Mouse (Mus musculus): ENCODE results near the gene Moxd1. TPM values are rescaled to one million over a fixed set of nuclear protein-coding genes. Genes with fewer than 3 reads are reported as not detected.

Moxd1 gene
- polyA plus RNA-seq, 1 experiment from 2014 or later: 11.1 TPM

DNA sequence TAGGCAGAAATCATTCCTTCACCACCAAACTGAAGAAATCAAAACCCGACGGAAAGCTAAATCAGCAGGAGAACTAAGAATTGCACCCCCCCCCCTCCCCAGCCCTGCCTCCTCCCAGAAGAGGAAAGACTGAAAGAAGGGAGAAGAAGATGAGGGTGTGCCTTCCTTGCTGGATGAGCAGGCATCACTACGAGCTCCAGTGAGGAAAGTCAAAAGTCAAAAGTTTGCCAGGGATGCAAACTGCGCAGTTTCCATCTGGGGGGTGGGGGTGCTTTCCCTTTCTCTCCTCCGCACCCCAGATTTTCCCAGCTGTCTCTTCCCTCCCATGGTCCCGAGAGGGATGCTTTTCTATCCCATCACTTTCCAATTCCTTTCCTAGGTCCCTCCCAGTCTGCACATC, 406 bp upstream of the Moxd1 start:
- H3K4me3 ChIP-seq (replicated peaks; ENCODE audit: low read length): peak overlapping the region; percentile 48
- peak overlapping the region; percentile 94 for H3K4me2 ChIP-seq (replicated peaks)
- DNase-seq (ENCODE audit: low spot score): no peak
- peaks cover 38% of the 10 kb centered on the region for H3K27me3 ChIP-seq (ENCODE audit: control insufficient read depth, insufficient read depth, low read length)
- no peaks in the 10 kb centered on the region for H3K9me3 ChIP-seq (ENCODE audit: control insufficient read depth, low read length)
- H3K27ac ChIP-seq: no peak overlapping the region
- ATAC-seq (ENCODE audit: low FRiP score): no peak
- H3K9ac ChIP-seq: no peak overlapping the region
- H3K36me3 ChIP-seq (replicated peaks; ENCODE audit: control insufficient read depth, insufficient read depth): no peaks in the 10 kb centered on the region
- WGBS: 15% methylated on average over 6 of the region's 6 CpGs
- H3K4me1 ChIP-seq (replicated peaks; ENCODE audit: control insufficient read depth, insufficient read depth, low read length): peaks cover 8% of the 10 kb centered on the region

DNA sequence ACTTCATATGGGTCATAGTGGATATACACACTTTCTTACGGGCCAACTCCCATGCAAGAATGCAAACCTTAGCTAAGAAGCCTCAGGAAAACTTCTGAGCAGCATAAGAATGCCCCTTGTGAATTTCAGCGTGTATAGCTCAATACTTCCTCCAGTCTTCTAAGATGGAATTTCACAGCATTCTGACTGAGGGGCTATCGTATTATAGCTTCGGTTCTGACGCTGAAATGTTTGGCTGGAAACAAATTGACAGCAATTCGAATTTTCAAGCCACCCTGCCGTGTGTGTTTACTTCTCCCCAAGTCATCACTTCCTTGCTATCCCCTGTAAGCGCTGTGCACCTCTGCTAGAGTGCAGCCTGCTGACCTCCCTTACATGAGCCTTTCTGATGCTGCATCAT, 1.3 kb downstream of the Moxd1 start:
- H3K27ac ChIP-seq: no peak overlapping the region
- H3K4me1 ChIP-seq (replicated peaks; ENCODE audit: control insufficient read depth, insufficient read depth, low read length): peaks cover 8% of the 10 kb centered on the region
- H3K4me2 ChIP-seq (replicated peaks): peak overlapping the region; percentile 94; the same call in 1 of the 2 replicates
- ATAC-seq (ENCODE audit: low FRiP score) (no peak), DNase-seq (ENCODE audit: low spot score) (no peak)
- no peaks in the 10 kb centered on the region for H3K36me3 ChIP-seq (replicated peaks; ENCODE audit: control insufficient read depth, insufficient read depth)
- WGBS: 27% methylated on average over 8 of the region's 8 CpGs
- H3K4me3 ChIP-seq (replicated peaks; ENCODE audit: low read length): no peak overlapping the region
- H3K9me3 ChIP-seq (ENCODE audit: control insufficient read depth, low read length): no peaks in the 10 kb centered on the region
- H3K9ac ChIP-seq: no peak overlapping the region
- H3K27me3 ChIP-seq (ENCODE audit: control insufficient read depth, insufficient read depth, low read length): peaks cover 38% of the 10 kb centered on the region

DNA sequence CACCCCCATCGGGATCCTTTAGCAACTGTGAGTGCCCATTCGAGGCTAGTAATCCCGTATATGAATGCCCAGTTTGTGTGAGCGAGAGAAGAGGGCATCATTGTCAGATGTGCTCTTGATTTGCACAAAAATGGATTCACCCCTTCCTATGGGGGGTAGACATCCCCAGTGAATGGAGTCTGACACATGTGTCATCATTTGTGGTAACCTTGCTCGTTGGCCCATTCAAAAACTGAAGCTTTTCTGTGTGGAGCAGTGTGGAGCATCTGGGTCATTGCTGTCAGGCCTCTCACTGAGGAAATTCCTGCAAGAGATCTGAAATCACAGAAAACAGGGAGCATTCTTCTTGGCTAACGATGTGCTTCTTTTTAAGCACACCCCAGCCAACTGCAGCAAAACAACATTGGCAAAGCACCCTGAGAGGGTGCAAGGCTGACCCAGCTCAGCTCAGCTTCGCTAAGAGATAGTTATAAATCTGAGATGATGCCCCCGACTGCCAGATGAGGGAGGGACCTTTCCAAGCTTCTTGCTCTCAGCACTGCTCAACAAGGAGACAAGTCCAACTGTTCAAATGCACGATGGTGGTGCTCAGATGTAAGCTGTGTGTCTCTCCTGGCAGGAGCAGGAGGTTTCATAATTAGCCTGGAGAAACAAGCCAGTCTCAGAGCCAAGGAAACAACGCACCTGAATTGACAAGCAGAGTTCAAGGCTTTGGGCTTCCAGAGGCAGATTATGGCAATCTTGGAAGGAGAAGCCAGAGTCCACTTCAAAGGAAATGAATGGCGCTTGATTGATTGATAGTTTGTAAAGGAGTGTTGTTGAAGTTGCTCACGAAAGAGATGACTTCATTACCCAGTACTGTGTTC, 5.2 kb downstream of the Moxd1 start:
- no peak overlapping the region for H3K4me3 ChIP-seq (replicated peaks; ENCODE audit: low read length)
- DNase-seq (ENCODE audit: low spot score) (no peak), ATAC-seq (ENCODE audit: low FRiP score) (no peak; the same call in 1 of the 2 replicates)
- H3K27ac ChIP-seq: no peak overlapping the region
- WGBS: 32% methylated on average over 12 of the region's 12 CpGs
- no peak overlapping the region for H3K9ac ChIP-seq
- no peaks in the 10 kb centered on the region for H3K9me3 ChIP-seq (ENCODE audit: control insufficient read depth, low read length)
- peaks cover 2% of the 10 kb centered on the region; the same call in 1 of the 2 replicates for H3K4me1 ChIP-seq (replicated peaks; ENCODE audit: control insufficient read depth, insufficient read depth, low read length)
- H3K27me3 ChIP-seq (ENCODE audit: control insufficient read depth, insufficient read depth, low read length): peaks cover 18% of the 10 kb centered on the region
- no peak overlapping the region for H3K4me2 ChIP-seq (replicated peaks)
- H3K36me3 ChIP-seq (replicated peaks; ENCODE audit: control insufficient read depth, insufficient read depth): no peaks in the 10 kb centered on the region

DNA sequence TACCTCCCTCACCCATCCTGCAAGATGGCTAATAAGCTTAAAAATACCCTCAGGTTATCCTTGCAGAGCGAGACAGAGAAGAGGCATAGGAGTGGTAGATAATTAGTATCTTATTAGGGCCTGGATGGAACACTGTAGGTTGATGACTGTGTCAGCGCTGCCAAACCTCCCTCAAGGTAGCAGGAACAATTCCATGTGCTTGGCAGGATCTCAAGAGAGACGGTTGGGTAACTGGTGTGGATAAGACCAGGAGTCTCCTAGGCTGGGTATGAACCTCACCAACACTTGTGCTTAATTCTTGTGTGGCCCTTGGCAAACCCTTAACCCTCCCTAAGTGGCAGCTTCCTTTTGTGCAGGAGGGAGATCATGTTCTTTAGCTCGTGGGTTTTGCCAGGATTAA, 9.0 kb downstream of the Moxd1 start:
- H3K9ac ChIP-seq: no peak overlapping the region
- no peak overlapping the region for H3K27ac ChIP-seq
- H3K4me3 ChIP-seq (replicated peaks; ENCODE audit: low read length): no peak overlapping the region
- no peak for DNase-seq (ENCODE audit: low spot score)
- H3K27me3 ChIP-seq (ENCODE audit: control insufficient read depth, insufficient read depth, low read length): no peaks in the 10 kb centered on the region
- H3K9me3 ChIP-seq (ENCODE audit: control insufficient read depth, low read length): no peaks in the 10 kb centered on the region
- H3K4me2 ChIP-seq (replicated peaks): no peak overlapping the region
- H3K36me3 ChIP-seq (replicated peaks; ENCODE audit: control insufficient read depth, insufficient read depth): no peaks in the 10 kb centered on the region
- H3K4me1 ChIP-seq (replicated peaks; ENCODE audit: control insufficient read depth, insufficient read depth, low read length): no peaks in the 10 kb centered on the region
- ATAC-seq (ENCODE audit: low FRiP score): no peak
- 75% methylated on average over 4 of the region's 4 CpGs for WGBS

DNA sequence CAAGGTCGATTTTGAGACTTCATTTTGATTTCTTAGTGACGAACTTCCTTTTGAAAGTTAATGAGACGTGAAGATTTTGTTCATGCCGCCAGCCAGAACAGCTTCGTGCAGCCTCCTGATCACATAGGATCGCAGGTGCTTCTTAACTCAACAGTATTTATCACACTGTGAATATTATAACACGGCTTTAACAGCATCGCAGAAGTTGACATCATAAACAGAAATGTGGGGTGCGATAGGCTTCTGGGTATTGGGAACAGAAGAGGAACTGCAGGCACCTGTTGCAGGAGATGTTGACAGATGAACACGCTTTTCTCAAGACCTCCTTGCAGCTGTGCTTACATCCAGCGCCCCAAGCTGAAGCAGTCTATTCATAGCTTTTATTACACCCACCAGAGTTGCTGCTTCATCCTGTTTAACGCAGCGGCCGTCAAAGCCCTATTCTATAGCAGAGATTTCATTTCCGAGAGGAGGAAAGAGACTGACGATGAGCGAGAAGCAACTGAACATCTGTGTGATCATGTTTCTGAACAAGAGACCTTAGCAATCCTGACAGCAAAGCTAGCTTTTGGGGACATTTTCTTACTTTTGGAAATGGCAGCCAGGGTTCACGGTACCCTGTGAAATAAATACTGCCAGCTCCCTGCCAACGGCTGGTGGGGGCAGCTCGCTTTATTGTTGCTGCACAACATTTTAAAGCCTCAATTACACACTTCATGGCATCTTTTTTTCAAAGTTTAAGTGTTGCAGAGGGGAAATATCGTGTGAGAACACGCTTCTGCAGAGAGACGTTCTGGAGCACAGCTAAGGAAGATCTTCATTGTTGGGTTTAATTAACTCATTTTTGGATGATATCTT, 12.3 kb downstream of the Moxd1 start:
- no peak for DNase-seq (ENCODE audit: low spot score)
- Histone ChIP-seq H3K4me2 (replicated peaks) (peak overlapping the region; percentile 38), H3K27me3 (ENCODE audit: control insufficient read depth, insufficient read depth, low read length) (no peaks in the 10 kb centered on the region), H3K4me3 (replicated peaks; ENCODE audit: low read length) (peak overlapping the region; percentile 3; the same call in 1 of the 2 replicates), H3K9ac (no peak overlapping the region), H3K27ac (no peak overlapping the region), H3K9me3 (ENCODE audit: control insufficient read depth, low read length) (no peaks in the 10 kb centered on the region), H3K4me1 (replicated peaks; ENCODE audit: control insufficient read depth, insufficient read depth, low read length) (no peaks in the 10 kb centered on the region), H3K36me3 (replicated peaks; ENCODE audit: control insufficient read depth, insufficient read depth) (no peaks in the 10 kb centered on the region)
- WGBS: 43% methylated on average over 23 of the region's 23 CpGs
- no peak for ATAC-seq (ENCODE audit: low FRiP score)

DNA sequence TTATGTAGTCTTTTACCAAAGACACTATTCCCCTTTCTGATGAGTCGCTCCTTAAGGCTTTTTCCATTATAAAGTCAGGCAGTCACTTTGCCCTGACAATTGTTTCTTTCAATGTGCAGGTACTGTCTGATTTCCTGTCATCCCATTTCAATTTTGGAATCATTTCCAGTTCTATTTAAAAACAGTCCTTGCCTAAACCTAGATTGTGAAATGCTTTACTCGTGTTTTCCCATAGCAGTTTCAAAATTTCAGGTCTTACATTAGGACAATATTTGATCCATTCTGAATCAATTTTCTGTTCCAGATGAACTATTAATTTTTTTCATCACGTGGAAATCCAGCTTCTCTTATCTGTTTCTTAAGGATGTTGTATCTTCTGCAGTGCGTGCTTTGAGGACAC, 23.5 kb downstream of the Moxd1 start:
- no peak overlapping the region for H3K9ac ChIP-seq
- DNase-seq (ENCODE audit: low spot score) (no peak), ATAC-seq (ENCODE audit: low FRiP score) (no peak)
- H3K9me3 ChIP-seq (ENCODE audit: control insufficient read depth, low read length): no peaks in the 10 kb centered on the region
- H3K27ac ChIP-seq: no peak overlapping the region
- WGBS: 87% methylated on average over 4 of the region's 4 CpGs
- no peak overlapping the region for H3K4me2 ChIP-seq (replicated peaks)
- no peaks in the 10 kb centered on the region for H3K27me3 ChIP-seq (ENCODE audit: control insufficient read depth, insufficient read depth, low read length)
- no peaks in the 10 kb centered on the region for H3K36me3 ChIP-seq (replicated peaks; ENCODE audit: control insufficient read depth, insufficient read depth)
- H3K4me1 ChIP-seq (replicated peaks; ENCODE audit: control insufficient read depth, insufficient read depth, low read length): no peaks in the 10 kb centered on the region
- H3K4me3 ChIP-seq (replicated peaks; ENCODE audit: low read length): no peak overlapping the region

DNA sequence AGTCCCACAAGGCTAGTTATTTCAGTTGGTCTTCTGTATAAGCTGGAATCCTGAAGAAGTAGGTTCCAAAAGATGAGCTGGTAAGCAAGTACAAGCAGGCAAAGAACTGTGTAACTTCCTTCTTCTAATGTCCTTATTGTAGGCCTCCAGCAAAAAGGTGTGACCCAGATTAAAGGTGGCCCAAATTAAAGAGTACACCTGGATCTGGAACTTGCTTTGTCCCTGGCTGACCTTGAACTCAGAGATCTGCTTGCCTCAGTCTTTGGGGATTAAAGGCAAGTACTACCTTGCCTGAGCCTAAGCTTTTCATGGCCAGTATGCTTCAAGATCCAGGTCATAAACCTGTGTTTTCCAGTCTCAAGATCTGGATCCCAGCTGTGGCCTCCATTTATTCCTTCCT, 24.8 kb downstream of the Moxd1 start:
- no peak overlapping the region for H3K9ac ChIP-seq
- no peaks in the 10 kb centered on the region for H3K36me3 ChIP-seq (replicated peaks; ENCODE audit: control insufficient read depth, insufficient read depth)
- H3K9me3 ChIP-seq (ENCODE audit: control insufficient read depth, low read length): no peaks in the 10 kb centered on the region
- ATAC-seq (ENCODE audit: low FRiP score): no peak
- H3K27me3 ChIP-seq (ENCODE audit: control insufficient read depth, insufficient read depth, low read length): no peaks in the 10 kb centered on the region
- H3K27ac ChIP-seq: no peak overlapping the region
- no peak overlapping the region for H3K4me2 ChIP-seq (replicated peaks)
- DNase-seq (ENCODE audit: low spot score): no peak
- no peaks in the 10 kb centered on the region for H3K4me1 ChIP-seq (replicated peaks; ENCODE audit: control insufficient read depth, insufficient read depth, low read length)
- H3K4me3 ChIP-seq (replicated peaks; ENCODE audit: low read length): no peak overlapping the region

DNA sequence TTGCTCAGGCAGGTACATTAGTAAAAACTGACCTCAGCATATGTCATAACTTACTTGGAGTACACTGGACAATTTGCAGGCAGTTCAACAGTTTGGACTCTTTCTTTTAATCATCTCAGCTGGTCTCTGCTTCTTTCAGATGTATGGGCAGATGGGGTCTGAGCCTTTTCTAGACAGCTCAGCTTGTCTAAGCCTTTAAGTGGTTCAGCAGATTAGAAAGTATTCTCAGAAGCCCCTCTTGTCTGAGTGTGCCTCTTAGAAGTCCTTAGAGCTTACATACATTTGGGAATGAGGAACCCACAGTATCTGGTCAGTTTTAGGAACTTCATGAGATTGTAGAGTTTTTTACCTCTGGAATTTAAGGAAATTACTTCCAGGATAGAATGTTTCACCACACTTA, 28.3 kb downstream of the Moxd1 start:
- no peak for ATAC-seq (ENCODE audit: low FRiP score)
- Histone ChIP-seq H3K27ac (no peak overlapping the region), H3K4me3 (replicated peaks; ENCODE audit: low read length) (no peak overlapping the region), H3K27me3 (ENCODE audit: control insufficient read depth, insufficient read depth, low read length) (no peaks in the 10 kb centered on the region), H3K4me1 (replicated peaks; ENCODE audit: control insufficient read depth, insufficient read depth, low read length) (no peaks in the 10 kb centered on the region), H3K36me3 (replicated peaks; ENCODE audit: control insufficient read depth, insufficient read depth) (no peaks in the 10 kb centered on the region), H3K4me2 (replicated peaks) (no peak overlapping the region), H3K9ac (no peak overlapping the region), H3K9me3 (ENCODE audit: control insufficient read depth, low read length) (no peaks in the 10 kb centered on the region)
- DNase-seq (ENCODE audit: low spot score): no peak

- DNase-seq (ENCODE audit: low spot score) (no peak), ATAC-seq (ENCODE audit: low FRiP score) (no peak)
- Histone ChIP-seq H3K27me3 (ENCODE audit: control insufficient read depth, insufficient read depth, low read length) (no peaks in the 10 kb centered on the region), H3K36me3 (replicated peaks; ENCODE audit: control insufficient read depth, insufficient read depth) (no peaks in the 10 kb centered on the region), H3K4me1 (replicated peaks; ENCODE audit: control insufficient read depth, insufficient read depth, low read length) (no peaks in the 10 kb centered on the region), H3K4me3 (replicated peaks; ENCODE audit: low read length) (no peak overlapping the region), H3K9ac (no peak overlapping the region), H3K27ac (no peak overlapping the region), H3K4me2 (replicated peaks) (no peak overlapping the region), H3K9me3 (ENCODE audit: control insufficient read depth, low read length) (no peaks in the 10 kb centered on the region)
- 84% methylated on average over 7 of the region's 7 CpGs for WGBS
Observed at GRCm38 (mm10) chr10:24258150-24258549, 34.8 kb downstream of the Moxd1 start.
